Mouse (Mus musculus) MEL (cell line): ENCODE data around the gene Phf5a. TPM values are rescaled to one million over a fixed set of nuclear protein-coding genes. Genes with fewer than 3 reads are reported as not detected.
A peak's percentile ranks its signal among the peaks of the same experiment; 100 is the strongest.

ENCODE experiments used
- DNase-seq: peaks from one replicate; pipeline ENCODE4 v3.0.0; 2011; ENCODE audit warnings: low read depth, low spot score
- H3K27ac ChIP-seq: 2 replicates; pipeline ENCODE4 v1.5.1; 2012; ENCODE audit warnings: low read depth, mild to moderate bottlenecking, control low read depth, low read length, moderate library complexity; ENCODE audit not compliant: control insufficient read depth
- H3K27me3 ChIP-seq, 2 experiments: fragments of 150-350 bp in 1 of 2; sonication (generic) in 1 of 2; 2 replicates each; pipeline ENCODE4 v1.6.1; 2012; ENCODE audit warnings: low read length in 2 of 2, mild to moderate bottlenecking in 2 of 2, improper control_type of control experiment in 1 of 2, moderate library complexity in 1 of 2; ENCODE audit not compliant: insufficient read depth in 2 of 2, control insufficient read depth in 1 of 2
- H3K36me3 ChIP-seq, 2 experiments: 2 replicates each; pipeline ENCODE4 v1.6.1; 2012 to 2014; ENCODE audit warnings: low read length in 2 of 2, improper control_type of control experiment in 1 of 2, inconsistent platforms in 1 of 2, mild to moderate bottlenecking in 1 of 2; ENCODE audit not compliant: insufficient read depth in 2 of 2, control insufficient read depth in 1 of 2
- H3K4me1 ChIP-seq, 2 experiments: fragments of 150-350 bp in 1 of 2; sonication (generic) in 1 of 2; 2 replicates each; pipeline ENCODE4 v1.6.1; 2012; ENCODE audit warnings: low read length in 2 of 2, improper control_type of control experiment in 1 of 2, mild to moderate bottlenecking in 1 of 2; ENCODE audit not compliant: insufficient read depth in 2 of 2, control insufficient read depth in 1 of 2
- H3K4me3 ChIP-seq, 2 experiments: fragments of 150-350 bp in 1 of 2; sonication (generic) in 1 of 2; 2 replicates each; pipeline ENCODE4 v1.5.1; 2012; ENCODE audit warnings: low read depth in 2 of 2, low read length in 2 of 2, mild to moderate bottlenecking in 2 of 2, moderate library complexity in 2 of 2, control low read depth in 1 of 2, improper control_type of control experiment in 1 of 2; ENCODE audit not compliant: control insufficient read depth in 1 of 2, insufficient read depth in 1 of 2
- H3K79me2 ChIP-seq: 2 replicates; pipeline ENCODE4 v1.6.1; 2012; ENCODE audit warnings: mild to moderate bottlenecking, low read length, moderate library complexity; ENCODE audit not compliant: control insufficient read depth, poor library complexity, insufficient read depth
- H3K9ac ChIP-seq: 2 replicates; pipeline ENCODE4 v1.6.1; 2012; ENCODE audit warnings: low read depth, mild to moderate bottlenecking, control low read depth, low read length, moderate library complexity; ENCODE audit not compliant: control insufficient read depth, poor library complexity, severe bottlenecking
- H3K9me3 ChIP-seq: fragments of 150-350 bp; sonication (generic); replicated peaks from 2 replicates; pipeline ENCODE4 v1.6.1; 2012; ENCODE audit warnings: mild to moderate bottlenecking, low read length, improper control_type of control experiment, moderate library complexity; ENCODE audit not compliant: insufficient read depth
- BHLHE40 ChIP-seq: IDR thresholded peaks from 2 replicates; pipeline ENCODE4 v1.6.1; 2012; ENCODE audit warnings: low read depth, mild to moderate bottlenecking, inconsistent platforms, low read length, improper control_type of control experiment, borderline replicate concordance
- CHD1 ChIP-seq: IDR thresholded peaks from 2 replicates; pipeline ENCODE4 v1.6.1; 2012; ENCODE audit warnings: low read depth, mild to moderate bottlenecking, inconsistent platforms, low read length, improper control_type of control experiment
- CTCF ChIP-seq, 3 experiments: IDR thresholded peaks in 2 of 3; conservative IDR thresholded peaks in 1 of 3; 2 replicates each; pipeline ENCODE4 v1.5.1; 2011 to 2012; ENCODE audit warnings: low read length in 3 of 3, low read depth in 2 of 3, mild to moderate bottlenecking in 2 of 3, improper control_type of control experiment in 1 of 3, inconsistent platforms in 1 of 3, mixed read lengths in 1 of 3, moderate library complexity in 1 of 3; ENCODE audit not compliant: control insufficient read depth in 1 of 3, insufficient read depth in 1 of 3, poor library complexity in 1 of 3, severe bottlenecking in 1 of 3
- E2F4 ChIP-seq: IDR thresholded peaks from 2 replicates; pipeline ENCODE4 v1.6.1; 2011; ENCODE audit warnings: low read depth, low read length, improper control_type of control experiment, borderline replicate concordance
- ELF1 ChIP-seq: IDR thresholded peaks from 2 replicates; pipeline ENCODE4 v1.6.1; 2014; ENCODE audit warnings: low read depth, mild to moderate bottlenecking, inconsistent platforms, low read length, improper control_type of control experiment, moderate library complexity
- EP300 ChIP-seq, 2 experiments: IDR thresholded peaks; 2 replicates each; pipeline ENCODE4 v1.6.1; 2011; ENCODE audit warnings: improper control_type of control experiment in 2 of 2, low read length in 2 of 2, low read depth in 1 of 2, mild to moderate bottlenecking in 1 of 2
- GABPA ChIP-seq: IDR thresholded peaks from 2 replicates; pipeline ENCODE4 v1.6.1; 2012; ENCODE audit warnings: low read depth, mild to moderate bottlenecking, inconsistent platforms, low read length, improper control_type of control experiment, moderate library complexity
- GATA1 ChIP-seq: IDR thresholded peaks from 2 replicates; pipeline ENCODE4 v1.6.1; 2011; ENCODE audit warnings: low read depth, low read length, improper control_type of control experiment
- MAX ChIP-seq: IDR thresholded peaks from 2 replicates; pipeline ENCODE4 v1.6.1; 2011; ENCODE audit warnings: low read length, improper control_type of control experiment
- MAZ ChIP-seq: IDR thresholded peaks from 2 replicates; pipeline ENCODE4 v1.6.1; 2012; ENCODE audit warnings: low read depth, mild to moderate bottlenecking, inconsistent platforms, low read length, improper control_type of control experiment
- MXI1 ChIP-seq: IDR thresholded peaks from 2 replicates; pipeline ENCODE4 v1.6.1; 2011; ENCODE audit warnings: mild to moderate bottlenecking, low read depth, low read length, improper control_type of control experiment
- MYC ChIP-seq: IDR thresholded peaks from 2 replicates; pipeline ENCODE4 v1.6.1; 2011; ENCODE audit warnings: low read depth, mild to moderate bottlenecking, low read length, improper control_type of control experiment, moderate library complexity
- POLR2A ChIP-seq, 2 experiments: IDR thresholded peaks; 2 replicates each; pipeline ENCODE4 v1.6.1; 2011 to 2012; ENCODE audit warnings: low read length in 2 of 2, mild to moderate bottlenecking in 2 of 2, control low read depth in 1 of 2, improper control_type of control experiment in 1 of 2, low read depth in 1 of 2, moderate library complexity in 1 of 2; ENCODE audit not compliant: control insufficient read depth in 1 of 2, insufficient read depth in 1 of 2, poor library complexity in 1 of 2
- POLR2AphosphoS2 ChIP-seq: IDR thresholded peaks from 2 replicates; pipeline ENCODE4 v1.6.1; 2011; ENCODE audit warnings: low read length, improper control_type of control experiment
- POLR2AphosphoS5 ChIP-seq: IDR thresholded peaks from 2 replicates; pipeline ENCODE4 v1.6.1; 2012; ENCODE audit warnings: low read depth, borderline replicate concordance, mild to moderate bottlenecking, inconsistent platforms, low read length, moderate library complexity, mixed read lengths
- SIN3A ChIP-seq: IDR thresholded peaks from 2 replicates; pipeline ENCODE4 v1.6.1; 2012; ENCODE audit warnings: low read length, improper control_type of control experiment, inconsistent platforms
- TCF12 ChIP-seq: IDR thresholded peaks from 2 replicates; pipeline ENCODE4 v1.6.1; 2014; ENCODE audit warnings: low read depth, mild to moderate bottlenecking, inconsistent platforms, low read length, improper control_type of control experiment, moderate library complexity
- USF1 ChIP-seq: IDR thresholded peaks from 2 replicates; pipeline ENCODE4 v1.6.1; 2014; ENCODE audit warnings: low read depth, mild to moderate bottlenecking, inconsistent platforms, low read length, improper control_type of control experiment, moderate library complexity
- ZMIZ1 ChIP-seq: IDR thresholded peaks from 2 replicates; pipeline ENCODE4 v1.6.1; 2012; ENCODE audit warnings: low read depth, mild to moderate bottlenecking, inconsistent platforms, low read length, improper control_type of control experiment, moderate library complexity
- ZNF384 ChIP-seq: IDR thresholded peaks from 2 replicates; pipeline ENCODE4 v1.6.1; 2012; ENCODE audit warnings: low read depth, mild to moderate bottlenecking, inconsistent platforms, low read length, improper control_type of control experiment
- polyA plus RNA-seq, 2 experiments: library from polyadenylated mRNA; stranded (reverse) in 1 of 2; unstranded in 1 of 2; fragments of >175 nt in 1 of 2; fragments of >200 nt in 1 of 2; gene quantifications; 2 replicates each; pipeline versions ENCODE4 v1.2.1 to v1.2.4; 2012; ENCODE audit warnings: low replicate concordance in 2 of 2, low read depth in 1 of 2; ENCODE audit not compliant: insufficient read length in 2 of 2, insufficient read depth in 1 of 2, missing spikeins in 1 of 2
- total RNA-seq: library from RNA; depleted of rRNA; stranded (reverse); fragments of 300-350 nt; gene quantifications from 2 replicates; pipeline ENCODE4 v1.2.3, GENCODE M21; 2012

The Phf5a gene
- total and polyA plus RNA-seq, 3 experiments = 128 to 164 TPM; not detected in 1

GRCm38 (mm10) chr15:81859330-81860255 lies 12.1 kb downstream of the Phf5a start (continued):
- no peak for TF ChIP-seq POLR2AphosphoS5
- TF ChIP-seq SIN3A = peak; percentile 79
- TF ChIP-seq POLR2A (IDR thresholded peaks at IDR 0.05; ENCODE audit: control insufficient read depth in 1 of 2, insufficient read depth in 1 of 2, low read depth in 1 of 2, low read length in 2 of 2, poor library complexity in 1 of 2) = peak; percentile 69 to 77; a peak in 3 of 4 replicates
- TF ChIP-seq CTCF (IDR thresholded peaks at IDR 0.05 in 2 of 3, conservative IDR thresholded peaks at IDR 0.05 in 1 of 3; ENCODE audit: control insufficient read depth in 1 of 3, insufficient read depth in 1 of 3, low read depth in 2 of 3, low read length in 3 of 3, poor library complexity in 1 of 3, severe bottlenecking in 1 of 3) = no peak
- 0 out of 4 replicates have a peak, but pooled peaks of 1 of the 2 experiments have one; percentile 0 for TF ChIP-seq EP300 (IDR thresholded peaks at IDR 0.05; ENCODE audit: low read depth in 1 of 2, low read length in 2 of 2)

- TF ChIP-seq GATA1 = no peak
- TF ChIP-seq MAX = peak; percentile 45
- TF ChIP-seq ZMIZ1 = 0 out of 2 replicates have a peak, but pooled peaks have one; percentile 12
- no peak for TF ChIP-seq POLR2AphosphoS2
- TF ChIP-seq MAZ = no peak; the same call in 1 of the 2 replicates
- peak; percentile 60 for TF ChIP-seq MXI1
- peak; percentile 30; the same call in 1 of the 2 replicates for TF ChIP-seq BHLHE40
- TF ChIP-seq ELF1 = 0 out of 2 replicates have a peak, but pooled peaks have one; percentile 13
- TF ChIP-seq SIN3A = peak; percentile 21; the same call in 1 of the 2 replicates
- peak; percentile 97; the same call in 1 of the 2 replicates for TF ChIP-seq CHD1
- peak; percentile 81 for TF ChIP-seq ZNF384
- 0 out of 2 replicates have a peak, but pooled peaks have one; percentile 17 for TF ChIP-seq TCF12
- 0 out of 2 replicates have a peak, but pooled peaks have one; percentile 33 for TF ChIP-seq USF1
- TF ChIP-seq GABPA = no peak
- TF ChIP-seq E2F4 = peak; percentile 66; the same call in 1 of the 2 replicates
- TF ChIP-seq MYC = peak; percentile 17; the same call in 1 of the 2 replicates
- TF ChIP-seq, all 39 proteins: peak for 12
- H3K36me3 ChIP-seq = peaks cover 2 to 18% of the 10 kb centered on the region in 2 experiments; a peak in 3 of 4 replicates
- H3K79me2 ChIP-seq = peaks cover 43% of the 10 kb centered on the region
- H3K4me1 ChIP-seq = peaks cover 7 to 11% of the 10 kb centered on the region in 2 experiments
- H3K4me3 ChIP-seq = peak within 1 kb of the TSS; percentile 87 to 98
- H3K27ac ChIP-seq = peak within 1 kb of the TSS; percentile 96
- H3K9me3 ChIP-seq = no peaks in the 10 kb centered on the region
- DNase-seq = peak; percentile 75
- H3K27me3 ChIP-seq = no peaks in the 10 kb centered on the region
- H3K9ac ChIP-seq = peak within 1 kb of the TSS; percentile 90
These were observed 13.0 kb downstream of the Phf5a start, which contains the start of gene Tob2 for GRCm38 (mm10) chr15:81858517-81859329. Tob2 (minus strand) TSS chr15:81858796.
